Mouse (Mus musculus) heart, adult 2 months (tissue): ENCODE measurements around the gene Sept9.

Experiments
- CTCF ChIP-seq: fragments of 200-600 bp; IDR thresholded peaks from 2 replicates; pipeline ENCODE4 v1.8.1; 2022; ENCODE audit warnings: antibody characterized with exemption, mild to moderate bottlenecking, moderate library complexity
- POLR2A ChIP-seq: fragments of 200-500 bp; IDR thresholded peaks from 2 replicates; pipeline ENCODE4 v1.6.1; 2011; ENCODE audit warnings: mild to moderate bottlenecking, low read depth, low read length, control low read depth; ENCODE audit not compliant: insufficient read depth

GRCm38 (mm10) chr11:117265981-117266905 lies 66.8 kb downstream of the Sept9 start:
- TF ChIP-seq POLR2A, result peak; percentile 52
- TF ChIP-seq CTCF, result no peak
